Mouse (Mus musculus): ENCODE results near the gene Mut. TPM values are rescaled to one million over a fixed set of nuclear protein-coding genes. Genes with fewer than 3 reads are reported as not detected.

The Mut gene
- total and polyA plus RNA-seq, 2 experiments from 2014 or later, result 17.8 to 18.6 TPM

GRCm38 (mm10) chr17:40904056-40904597 lies 30.4 kb upstream of the Mut start:
- no peaks in the 10 kb centered on the region for H3K4me1 ChIP-seq (ENCODE audit: insufficient read depth)
- no peaks in the 10 kb centered on the region for H3K9me3 ChIP-seq (ENCODE audit: low read length)
- no peak for DNase-seq
- TF ChIP-seq CTCF (IDR thresholded peaks at IDR 0.05; ENCODE audit: low read depth), result no peak
- H3K4me3 ChIP-seq (ENCODE audit: low read depth, low read length), result no peak overlapping the region
- WGBS, result 8% methylated on average over 11 of the region's 11 CpGs
- peak overlapping the region; percentile 21; the same call in 1 of the 2 replicates for H3K4me2 ChIP-seq (ENCODE audit: low read depth)
- H3K9ac ChIP-seq, result no peak overlapping the region
- no peaks in the 10 kb centered on the region for H3K27me3 ChIP-seq (ENCODE audit: insufficient read depth, low read length)
- no peaks in the 10 kb centered on the region for H3K36me3 ChIP-seq (ENCODE audit: insufficient read depth)
- H3K27ac ChIP-seq (ENCODE audit: low read depth, low read length), result no peak overlapping the region
- ATAC-seq, result no peak

GRCm38 (mm10) chr17:40904721-40905154 lies 29.7 kb upstream of the Mut start:
- Histone ChIP-seq H3K27me3 (ENCODE audit: insufficient read depth, low read length) (no peaks in the 10 kb centered on the region), H3K9me3 (ENCODE audit: low read length) (no peaks in the 10 kb centered on the region), H3K4me1 (ENCODE audit: insufficient read depth) (no peaks in the 10 kb centered on the region), H3K9ac (no peak overlapping the region), H3K4me2 (ENCODE audit: low read depth) (peak overlapping the region; percentile 21; the same call in 1 of the 2 replicates), H3K4me3 (ENCODE audit: low read depth, low read length) (0 out of 2 replicates have a peak overlapping the region, but pooled peaks have one; percentile 5), H3K36me3 (ENCODE audit: insufficient read depth) (no peaks in the 10 kb centered on the region), H3K27ac (ENCODE audit: low read depth, low read length) (no peak overlapping the region)
- no peak for TF ChIP-seq CTCF (IDR thresholded peaks at IDR 0.05; ENCODE audit: low read depth)
- ATAC-seq, result no peak
- DNase-seq, result no peak
- 11% methylated on average over 14 of the region's 14 CpGs for WGBS

- DNase-seq (no peak), ATAC-seq (no peak)
- Histone ChIP-seq H3K4me2 (ENCODE audit: low read depth) (no peak within 1 kb of the TSS), H3K9ac (no peak within 1 kb of the TSS), H3K27ac (ENCODE audit: low read depth, low read length) (no peak within 1 kb of the TSS), H3K4me1 (ENCODE audit: insufficient read depth) (no peaks in the 10 kb centered on the region), H3K36me3 (ENCODE audit: insufficient read depth) (no peaks in the 10 kb centered on the region), H3K4me3 (ENCODE audit: low read depth, low read length) (no peak within 1 kb of the TSS), H3K27me3 (ENCODE audit: insufficient read depth, low read length) (no peaks in the 10 kb centered on the region), H3K9me3 (ENCODE audit: low read length) (no peaks in the 10 kb centered on the region)
- 98% methylated on average over 2 of the region's 2 CpGs for WGBS
- TF ChIP-seq CTCF (IDR thresholded peaks at IDR 0.05; ENCODE audit: low read depth), result no peak
Measured at GRCm38 (mm10) chr17:40914250-40914649, 20.2 kb upstream of the Mut start, which contains the start of gene Glyatl3. Glyatl3 (minus strand) TSS chr17:40914350.

- no peak overlapping the region for H3K9ac ChIP-seq
- H3K9me3 ChIP-seq (ENCODE audit: low read length), result no peaks in the 10 kb centered on the region
- H3K27ac ChIP-seq (ENCODE audit: low read depth, low read length), result no peak overlapping the region
- no peak for DNase-seq
- 95% methylated on average over 1 of the region's 2 CpGs for WGBS
- TF ChIP-seq CTCF (IDR thresholded peaks at IDR 0.05; ENCODE audit: low read depth), result no peak
- H3K36me3 ChIP-seq (ENCODE audit: insufficient read depth), result no peaks in the 10 kb centered on the region
- no peak for ATAC-seq
- no peaks in the 10 kb centered on the region for H3K4me1 ChIP-seq (ENCODE audit: insufficient read depth)
- H3K4me2 ChIP-seq (ENCODE audit: low read depth), result no peak overlapping the region
- no peak overlapping the region for H3K4me3 ChIP-seq (ENCODE audit: low read depth, low read length)
- H3K27me3 ChIP-seq (ENCODE audit: insufficient read depth, low read length), result no peaks in the 10 kb centered on the region
Measured at GRCm38 (mm10) chr17:40915499-40915898, 19.0 kb upstream of the Mut start.

- 0 out of 2 replicates have a peak overlapping the region, but pooled peaks have one; percentile 21 for H3K27ac ChIP-seq (ENCODE audit: low read depth, low read length)
- peak overlapping the region; percentile 85 for H3K4me3 ChIP-seq (ENCODE audit: low read depth, low read length)
- no peak for TF ChIP-seq CTCF (IDR thresholded peaks at IDR 0.05; ENCODE audit: low read depth)
- H3K27me3 ChIP-seq (ENCODE audit: insufficient read depth, low read length), result no peaks in the 10 kb centered on the region
- WGBS, result under 1% methylated on average over 14 of the region's 14 CpGs
- H3K9me3 ChIP-seq (ENCODE audit: low read length), result no peaks in the 10 kb centered on the region
- H3K9ac ChIP-seq, result peak overlapping the region; percentile 75
- H3K4me2 ChIP-seq (ENCODE audit: low read depth), result peak overlapping the region; percentile 77
- H3K4me1 ChIP-seq (ENCODE audit: insufficient read depth), result peaks cover 6% of the 10 kb centered on the region
- peak; percentile 0; the same call in 1 of the 2 replicates for ATAC-seq
- DNase-seq, result no peak
- H3K36me3 ChIP-seq (ENCODE audit: insufficient read depth), result 0 out of 2 replicates have a peak, but pooled peaks cover 3% of the 10 kb centered on the region
Measured at GRCm38 (mm10) chr17:40933985-40934384, 500 bp upstream of the Mut start.

- Histone ChIP-seq H3K4me2 (ENCODE audit: low read depth) (no peak overlapping the region), H3K27ac (ENCODE audit: low read depth, low read length) (no peak overlapping the region), H3K9me3 (ENCODE audit: low read length) (no peaks in the 10 kb centered on the region), H3K4me1 (ENCODE audit: insufficient read depth) (no peaks in the 10 kb centered on the region), H3K36me3 (ENCODE audit: insufficient read depth) (peaks cover 29% of the 10 kb centered on the region; the same call in 1 of the 2 replicates), H3K9ac (no peak overlapping the region), H3K4me3 (ENCODE audit: low read depth, low read length) (no peak overlapping the region), H3K27me3 (ENCODE audit: insufficient read depth, low read length) (no peaks in the 10 kb centered on the region)
- TF ChIP-seq CTCF (IDR thresholded peaks at IDR 0.05; ENCODE audit: low read depth), result no peak
- 90% methylated on average over 3 of the region's 3 CpGs for WGBS
- no peak for DNase-seq
- no peak for ATAC-seq
Measured at GRCm38 (mm10) chr17:40948518-40948917, 14.0 kb downstream of the Mut start.

- DNase-seq (peak; percentile 74), ATAC-seq (peak; percentile 69)
- Histone ChIP-seq H3K27me3 (ENCODE audit: insufficient read depth, low read length) (no peaks in the 10 kb centered on the region), H3K27ac (ENCODE audit: low read depth, low read length) (no peak overlapping the region), H3K9me3 (ENCODE audit: low read length) (no peaks in the 10 kb centered on the region), H3K9ac (no peak overlapping the region), H3K4me1 (ENCODE audit: insufficient read depth) (no peaks in the 10 kb centered on the region), H3K4me2 (ENCODE audit: low read depth) (no peak overlapping the region), H3K36me3 (ENCODE audit: insufficient read depth) (no peaks in the 10 kb centered on the region), H3K4me3 (ENCODE audit: low read depth, low read length) (no peak overlapping the region)
- TF ChIP-seq CTCF (IDR thresholded peaks at IDR 0.05; ENCODE audit: low read depth), result peak; percentile 66
- 54% methylated on average over 11 of the region's 11 CpGs for WGBS
Measured at GRCm38 (mm10) chr17:40977914-40978313, 43.4 kb downstream of the Mut start.

Data from forebrain, postnatal 0 days (tissue).